In genomic region chr7:91311177-91311576, GRCm38 (mm10) we compare ENCODE assay signal across 20 mouse cellular contexts.
"Had no signal": no experiment of that assay in that cellular context is flagged by ENCODE, and none has a peak within 500 bp of the region (broad histone marks: within the 10 kb centered on the region; RNA-seq: fewer than 3 reads in every experiment).

No protein-coding gene starts in this region.

- H3K4me3 ChIP-seq: liver, embryonic 13.5 days; liver, embryonic 15.5 days; lung, embryonic 15.5 days; megakaryocyte, embryonic 14.5 days; midbrain, embryonic 13.5 days; midbrain, embryonic 15.5 days; neural tube, embryonic 12.5 days had no signal

- DNase-seq: liver, embryonic 13.5 days; liver, postnatal 0 days; lung, adult 2 months; lung, postnatal 14 days; lung, postnatal 36 days; retina, postnatal 1 day; right cerebral cortex, postnatal 14 days; right cerebral cortex, postnatal 4 days; spleen, adult 18-20 months; thymus, adult 2 months; thymus, postnatal 14 days; thymus, postnatal 36 days had no signal

- H3K4me1 ChIP-seq: liver, embryonic 13.5 days; liver, embryonic 15.5 days; lung, embryonic 15.5 days; megakaryocyte, embryonic 14.5 days; midbrain, embryonic 13.5 days; midbrain, embryonic 15.5 days; neural tube, embryonic 12.5 days had no signal

- ATAC-seq: liver, postnatal 0 days; lung, postnatal 0 days; midbrain, embryonic 13.5 days; midbrain, embryonic 15.5 days had no signal

- H3K27ac ChIP-seq: liver, embryonic 13.5 days; liver, embryonic 15.5 days; lung, embryonic 15.5 days; macrophage; midbrain, embryonic 13.5 days; midbrain, embryonic 15.5 days; neural tube, embryonic 12.5 days had no signal
